Mouse (Mus musculus): ENCODE data around the gene Gm21095. TPM values are rescaled to one million over a fixed set of nuclear protein-coding genes. Genes with fewer than 3 reads are reported as not detected.
"Not testable (repeated sequence)": the region's sequence is repeated elsewhere in the genome, so short reads cannot be mapped to it uniquely, and the experiment has no call there.

Gene Gm21095
- not detected in 2 replicates for polyA plus RNA-seq (2016; fragmentation: Nextera tagmentation; extraction: Ambion mirVana)

DNA sequence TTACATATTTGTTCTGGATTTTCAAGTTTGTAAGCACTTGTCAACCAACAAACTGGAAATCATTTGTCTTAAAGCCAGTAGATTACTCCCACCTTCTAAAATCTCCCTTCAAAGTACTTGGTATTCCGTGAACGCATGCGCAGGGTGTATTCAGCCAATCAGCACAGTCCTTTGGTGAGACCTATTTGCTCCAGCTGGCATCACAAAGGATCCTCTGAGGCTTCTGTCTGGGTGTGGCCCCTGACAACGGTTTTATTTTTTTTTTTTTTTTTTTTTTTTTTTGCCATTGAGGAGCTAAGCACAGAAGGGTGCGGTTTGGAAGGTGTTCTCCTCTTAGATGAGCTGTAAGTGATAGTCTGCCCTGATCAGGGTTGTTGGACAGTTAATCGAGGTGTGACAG, at the start of gene Gm21095:
TSS of gene Gm21095 (plus strand) at position 301 of the 400 bp plus-strand sequence.
- H3K9me3 ChIP-seq (replicated peaks); H3K27me3 ChIP-seq (ENCODE audit: low read depth, poor library complexity, severe bottlenecking); H3K4me1 ChIP-seq; DNase-seq (ENCODE audit: low spot score); H3K4me3 ChIP-seq; H3K36me3 ChIP-seq; H3K27ac ChIP-seq: not testable (repeated sequence)
- no CpG with 5 or more reads among the region's 6 CpGs for WGBS

All from limb, embryonic 10.5 days (tissue).